Mouse (Mus musculus) liver, postnatal 0 days (tissue): ENCODE measurements at regions not wholly inside any gene's neighbourhood (a gene's known extent, or its start where the extent isn't known, plus 50 kb on each side); places are given as distances from the start of the nearest gene placed in this dataset.

Experiments
- CTCF ChIP-seq: sonication (generic); IDR thresholded peaks from 2 replicates; pipeline ENCODE4 v1.5.1; 2016; ENCODE audit warnings: antibody characterized with exemption, low read depth
- EP300 ChIP-seq: IDR thresholded peaks from 2 replicates; pipeline ENCODE4 v1.6.1; 2016; ENCODE audit warnings: antibody characterized with exemption, low read depth, mild to moderate bottlenecking

DNA sequence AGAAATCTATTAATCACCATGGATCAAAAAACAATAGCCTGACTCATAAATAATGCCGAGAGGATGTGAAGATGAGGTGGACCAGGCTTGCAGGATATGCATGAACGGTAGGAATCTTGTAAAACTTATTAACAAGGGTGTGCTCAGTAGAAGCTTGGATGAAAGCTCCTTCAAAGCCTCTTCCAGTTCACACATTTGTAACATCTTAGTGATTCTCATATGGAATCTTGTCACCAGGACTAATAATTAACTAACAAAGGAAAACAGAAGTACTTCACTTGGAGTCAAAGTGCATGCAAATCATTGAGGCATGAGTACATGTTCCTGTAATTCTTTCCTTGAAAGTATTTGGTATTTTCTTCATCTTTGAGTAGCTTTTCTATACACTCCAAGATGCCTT, 290.5 kb downstream of the Sema3d start:
- TF ChIP-seq CTCF (no peak), EP300 (no peak)
